Mouse (Mus musculus): Measurements from ENCODE around the gene Khdrbs1.
"Not testable (repeated sequence)": the region's sequence is repeated elsewhere in the genome, so short reads cannot be mapped to it uniquely, and the experiment has no call there.

Gene Khdrbs1

DNA sequence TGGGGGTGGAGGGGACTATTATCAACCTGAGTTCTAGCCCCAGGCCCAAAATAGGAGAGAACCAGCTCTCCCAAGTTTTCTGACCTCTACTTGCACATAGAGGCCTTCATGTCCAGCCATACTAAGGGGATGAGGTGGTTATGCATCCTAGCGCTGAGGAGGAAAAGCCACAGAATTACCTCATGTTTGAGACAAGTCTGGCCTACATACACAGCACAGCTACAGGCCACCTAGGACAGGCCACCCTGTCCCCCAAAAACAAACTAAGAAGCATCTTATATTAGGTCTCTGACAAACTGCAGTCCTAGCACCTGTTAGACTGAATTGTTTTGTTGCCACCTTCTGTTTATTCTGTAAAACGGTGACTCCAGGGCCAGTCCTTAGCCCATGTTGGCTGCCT, 1.4 kb upstream of the Khdrbs1 start:
- DNase-seq (ENCODE audit: low spot score in 2 of 2): no peak

DNA sequence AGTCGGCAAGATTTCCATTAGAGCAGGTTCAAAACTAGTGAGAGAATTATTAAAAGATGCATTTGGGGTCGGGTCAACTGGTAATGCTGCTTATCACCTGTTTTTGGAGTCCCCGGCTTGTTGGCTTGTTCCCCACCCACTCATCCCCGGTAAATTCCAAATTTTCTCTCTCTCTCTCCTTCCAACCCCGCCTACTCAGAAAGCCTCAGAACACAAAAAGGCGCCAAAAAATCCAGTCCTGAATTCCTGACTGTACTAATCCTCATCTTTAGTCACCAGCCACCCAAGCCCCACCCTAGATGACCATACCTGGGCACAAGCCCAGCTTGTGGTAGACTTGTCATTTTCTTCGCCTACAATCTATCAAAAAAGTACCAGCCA, 897 bp upstream of the Khdrbs1 start:
- DNase-seq (ENCODE audit: low spot score in 2 of 2): peak in 1 of 2 experiments; percentile 33

DNA sequence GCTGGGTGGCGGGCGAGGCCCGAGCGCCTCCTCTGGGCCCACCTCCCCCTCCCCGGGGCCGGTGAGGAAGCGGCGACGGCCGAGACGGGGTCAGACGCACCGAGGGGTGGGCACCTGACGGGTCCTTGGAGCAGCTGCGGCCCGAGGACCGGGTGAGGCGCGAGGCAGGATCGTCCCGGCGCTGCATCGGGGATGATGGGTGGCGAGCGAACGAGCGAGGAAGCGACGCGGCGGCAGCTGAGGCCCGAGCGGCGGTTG, 200 bp downstream of the Khdrbs1 start:
- DNase-seq (ENCODE audit: low spot score in 2 of 2): no peak

DNA sequence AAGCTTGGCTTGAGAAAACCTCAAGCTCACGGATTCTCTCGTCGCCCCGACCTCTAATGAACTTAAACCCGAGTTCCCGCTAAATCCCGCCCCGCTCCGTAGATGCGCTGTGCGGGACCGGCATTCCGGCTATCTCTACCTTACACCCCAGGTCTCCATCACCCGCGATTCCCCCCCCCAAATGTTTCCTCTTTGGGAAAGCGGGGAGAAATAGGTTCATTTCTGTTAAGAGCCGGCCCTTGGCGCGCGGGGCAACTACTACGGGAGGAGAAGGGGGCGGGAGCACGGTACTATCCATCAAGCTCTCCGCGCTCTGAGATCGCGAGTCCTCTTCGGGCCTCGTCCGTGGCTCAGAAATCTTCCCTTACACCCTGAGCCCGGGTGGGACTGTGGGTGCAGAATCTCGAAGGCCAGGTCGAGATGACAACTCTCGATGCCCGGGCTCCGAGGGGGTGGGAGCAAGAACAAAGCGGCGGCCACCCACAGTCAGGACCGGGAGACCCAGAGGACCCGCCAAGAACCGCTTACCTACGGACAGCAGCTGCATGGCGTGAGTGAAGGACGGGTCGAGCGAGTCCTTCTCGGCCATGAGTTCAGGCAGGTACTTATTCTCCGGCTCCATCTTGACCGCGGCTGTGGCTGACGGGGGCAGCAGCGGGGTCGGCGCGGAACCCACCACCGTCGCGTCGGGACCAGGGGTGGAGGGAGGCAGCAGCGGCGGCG, 691 bp downstream of the Khdrbs1 start:
- peak in 1 of 2 experiments; percentile 20 for DNase-seq (ENCODE audit: low spot score in 2 of 2)

DNA sequence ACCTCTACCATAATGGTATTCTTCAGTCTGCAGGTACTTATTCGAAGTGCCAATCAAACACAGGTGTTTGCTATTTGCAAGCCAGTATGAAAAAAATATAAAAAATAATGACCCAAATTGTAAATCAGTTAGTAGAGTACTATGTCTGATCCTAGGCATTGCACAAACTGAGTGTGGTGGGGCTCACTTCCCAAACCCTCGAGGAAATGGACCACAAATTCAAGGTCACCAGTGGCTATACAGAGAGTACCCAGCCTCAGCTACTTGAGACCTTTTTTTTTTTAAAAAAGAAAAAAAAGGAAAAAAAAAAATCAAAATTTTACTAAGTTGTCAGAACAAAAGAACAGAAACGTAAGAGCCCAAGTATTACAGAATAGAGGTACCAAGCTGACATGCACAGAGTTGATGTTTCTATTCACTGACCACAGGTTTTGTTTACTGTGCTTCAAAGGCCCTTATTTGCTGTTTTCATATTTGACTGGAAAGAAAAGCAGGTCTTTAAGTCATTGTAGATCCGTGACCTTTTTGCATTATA, 2.9 kb downstream of the Khdrbs1 start:
- DNase-seq (ENCODE audit: low spot score in 2 of 2): no peak

DNA sequence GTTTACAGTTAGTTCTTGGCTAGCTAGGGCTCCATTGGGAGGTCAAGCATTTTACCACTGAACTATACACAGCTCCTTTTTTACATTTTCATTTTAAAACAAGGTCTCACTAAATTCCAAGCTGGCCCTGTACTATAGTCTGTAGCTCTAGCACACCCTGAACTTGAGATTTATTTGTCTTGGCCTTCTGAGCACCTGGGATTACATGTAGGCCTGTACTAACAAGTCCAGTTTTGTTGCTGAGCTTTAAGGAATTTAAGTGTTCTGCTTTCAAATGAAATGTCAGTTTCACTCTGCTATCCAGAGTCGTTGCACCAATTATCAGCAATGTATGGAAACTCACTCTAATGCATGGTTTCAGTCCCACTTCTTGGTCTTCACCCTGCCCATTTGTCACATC, 5.9 kb downstream of the Khdrbs1 start:
- no peak for DNase-seq (ENCODE audit: low spot score in 2 of 2)

DNA sequence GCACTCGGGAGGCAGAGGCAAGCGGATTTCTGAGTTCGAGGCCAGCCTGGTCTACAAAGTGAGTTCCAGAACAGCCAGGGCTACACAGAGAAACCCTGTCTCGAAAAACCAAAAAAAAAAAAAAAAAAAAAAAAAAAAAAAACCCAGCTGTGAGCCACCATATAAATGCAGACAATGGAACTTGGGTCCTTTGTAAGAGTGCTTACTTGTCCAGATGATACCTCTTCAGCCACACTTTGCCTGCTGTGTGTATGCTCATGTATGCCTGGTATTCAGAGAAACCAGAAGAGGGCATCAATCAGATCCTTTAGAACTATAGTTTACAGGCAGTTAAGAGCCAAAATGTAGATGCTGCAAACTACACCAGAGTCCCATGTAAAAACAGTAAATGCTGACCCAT, 6.6 kb downstream of the Khdrbs1 start:
- DNase-seq (ENCODE audit: low spot score in 2 of 2): not testable (repeated sequence)

DNA sequence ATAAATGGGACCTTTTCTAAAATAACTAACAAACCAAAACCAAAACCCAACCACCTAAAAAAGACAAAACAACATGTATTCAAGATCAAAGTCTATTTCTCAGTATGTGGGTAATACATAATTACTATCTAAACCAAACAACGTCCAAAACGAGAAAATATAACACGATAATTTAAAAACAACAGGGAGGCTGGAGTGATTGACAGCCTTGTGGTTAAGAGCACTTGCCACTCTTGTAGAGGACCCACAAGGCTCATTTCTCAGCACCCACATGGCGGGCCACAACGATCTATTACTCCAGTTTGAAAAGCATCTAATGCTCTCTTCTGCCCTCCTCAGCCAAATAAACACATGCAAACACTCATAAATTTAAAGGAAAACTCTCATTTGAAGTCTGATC, 10.7 kb downstream of the Khdrbs1 start:
- no peak for DNase-seq (ENCODE audit: low spot score in 2 of 2)

DNA sequence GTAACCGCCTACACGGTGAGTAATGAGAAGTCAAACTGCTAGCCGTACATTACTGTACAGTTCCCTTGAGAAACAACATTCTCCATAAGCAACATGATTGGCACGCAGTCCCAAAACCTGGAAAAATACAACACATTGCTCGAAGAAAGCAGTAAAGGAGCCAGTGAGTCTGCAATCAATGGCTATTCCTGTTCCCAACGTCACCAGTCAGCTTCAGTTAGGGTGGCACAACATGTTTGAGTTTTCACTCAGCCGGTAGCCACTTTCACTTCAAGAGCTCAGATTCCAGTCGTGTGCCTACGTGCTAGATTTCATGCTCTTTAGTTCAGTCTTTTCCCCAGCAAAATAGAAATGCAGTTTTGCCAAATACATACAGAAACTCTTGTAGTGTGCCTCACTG, 25.8 kb downstream of the Khdrbs1 start:
- DNase-seq (ENCODE audit: low spot score in 2 of 2): peak in 1 of 2 experiments; percentile 42

DNA sequence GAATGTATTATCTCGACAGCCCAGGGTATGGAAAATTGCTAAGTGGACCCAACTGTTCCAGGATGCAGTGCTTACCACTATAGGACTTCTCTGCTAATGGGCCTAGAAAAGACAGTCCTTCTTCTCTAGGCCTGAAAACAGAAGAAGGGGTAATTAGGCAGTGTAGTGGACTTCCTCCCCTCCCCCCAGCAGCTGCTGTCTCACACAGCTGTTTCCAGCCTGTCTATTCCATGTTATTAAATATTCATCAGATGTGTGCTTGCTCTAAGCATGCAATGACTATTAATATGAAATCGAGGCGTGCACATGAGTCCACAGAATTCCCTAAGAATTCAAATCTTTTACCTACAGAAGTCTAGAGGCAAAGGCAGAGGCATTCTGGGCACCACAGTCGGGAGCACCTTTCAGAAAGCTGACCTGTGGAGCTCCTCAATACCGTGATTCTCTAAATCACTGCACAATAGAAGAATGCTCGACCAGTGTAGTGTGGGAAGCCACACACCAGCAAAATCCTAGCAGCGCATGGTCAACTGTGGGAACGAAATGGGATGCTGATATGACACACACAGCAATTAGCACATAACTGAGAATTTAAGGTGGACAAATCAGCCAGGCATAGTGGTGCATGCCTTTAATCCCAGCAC, 32.5 kb downstream of the Khdrbs1 start:
- no peak for DNase-seq (ENCODE audit: low spot score in 2 of 2)

DNA sequence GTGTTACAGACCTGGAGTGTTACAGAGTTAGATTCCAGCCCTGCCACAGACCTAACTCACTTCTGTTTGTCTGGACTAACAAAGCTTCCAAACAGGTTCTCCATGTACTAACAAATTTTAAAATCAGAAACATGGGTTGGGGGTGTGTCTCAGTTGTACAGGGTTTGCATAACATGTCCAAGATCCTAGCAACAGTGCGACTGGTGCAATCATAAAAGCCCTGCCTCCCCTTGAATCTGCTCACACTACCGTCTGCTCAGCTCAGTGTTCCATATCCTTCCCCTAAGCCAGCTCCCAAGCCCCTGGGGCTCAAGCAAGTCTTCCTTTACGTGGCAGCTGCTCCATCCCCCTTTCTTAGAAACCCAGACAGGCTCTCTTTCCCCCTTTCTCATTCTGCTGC, 35.4 kb downstream of the Khdrbs1 start:
- no peak for DNase-seq (ENCODE audit: low spot score in 2 of 2)

DNA sequence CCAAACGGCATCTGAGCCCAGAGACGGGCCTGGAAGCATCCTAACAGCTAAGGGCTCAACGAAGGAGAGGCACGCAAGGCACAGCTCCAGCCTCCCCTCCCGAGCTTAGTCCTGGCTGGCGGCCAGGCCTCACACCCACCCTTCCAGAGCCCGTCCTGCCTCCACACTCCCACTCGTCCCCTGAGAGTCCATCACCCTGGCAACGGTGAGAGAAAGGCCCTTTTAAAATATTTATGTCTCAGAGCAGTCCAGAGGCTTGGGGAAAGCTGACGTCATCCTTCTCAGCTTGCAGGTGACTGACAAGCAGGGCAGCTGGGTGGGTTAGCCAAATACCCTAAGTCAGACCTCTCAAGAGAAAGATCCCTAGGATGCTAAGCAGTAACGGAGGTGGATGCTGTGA, 39.6 kb downstream of the Khdrbs1 start:
- DNase-seq (ENCODE audit: low spot score in 2 of 2): peak; percentile 75 to 87

DNA sequence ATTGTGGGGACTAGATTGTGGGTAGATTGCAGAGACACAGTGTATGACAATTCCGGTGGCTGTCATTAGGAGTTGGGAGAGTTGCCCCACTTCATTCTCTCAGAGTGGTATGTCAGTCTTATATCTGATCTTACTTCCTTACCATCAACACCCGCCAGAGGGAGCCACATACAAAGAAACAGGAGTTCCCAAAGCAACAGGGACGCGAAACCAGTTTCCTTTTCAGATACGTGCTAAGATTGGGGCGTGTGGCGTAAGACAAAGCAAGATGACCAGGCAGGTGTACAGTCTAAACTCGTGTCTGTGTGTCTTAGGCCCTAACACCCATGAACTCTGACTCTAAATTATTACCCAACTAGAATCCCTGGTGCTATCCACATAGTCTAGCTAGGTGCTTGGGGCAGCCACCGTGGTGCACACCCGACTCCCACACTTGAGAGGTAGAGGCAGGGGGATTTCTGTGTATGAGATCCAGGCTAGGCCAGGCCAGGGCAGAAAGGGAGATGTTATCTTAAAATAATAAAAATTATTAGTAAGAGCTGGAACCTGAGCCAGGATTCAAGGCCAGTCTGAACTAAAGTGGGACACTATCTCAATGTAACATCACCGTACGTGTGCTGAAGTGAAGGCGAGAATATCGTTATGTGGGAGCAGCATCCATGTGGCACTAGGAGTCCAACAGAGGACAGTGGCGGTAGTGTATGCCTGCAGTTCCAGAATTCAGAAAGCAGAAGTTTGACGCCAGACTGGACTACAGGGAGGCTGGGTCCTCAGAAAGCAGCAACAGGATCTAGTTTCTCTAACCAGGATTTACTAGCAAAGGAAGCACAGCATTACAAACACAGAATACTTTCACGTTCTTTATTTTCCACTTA, 40.4 kb downstream of the Khdrbs1 start:
- DNase-seq (ENCODE audit: low spot score in 2 of 2): peak in 1 of 2 experiments; percentile 94

DNA sequence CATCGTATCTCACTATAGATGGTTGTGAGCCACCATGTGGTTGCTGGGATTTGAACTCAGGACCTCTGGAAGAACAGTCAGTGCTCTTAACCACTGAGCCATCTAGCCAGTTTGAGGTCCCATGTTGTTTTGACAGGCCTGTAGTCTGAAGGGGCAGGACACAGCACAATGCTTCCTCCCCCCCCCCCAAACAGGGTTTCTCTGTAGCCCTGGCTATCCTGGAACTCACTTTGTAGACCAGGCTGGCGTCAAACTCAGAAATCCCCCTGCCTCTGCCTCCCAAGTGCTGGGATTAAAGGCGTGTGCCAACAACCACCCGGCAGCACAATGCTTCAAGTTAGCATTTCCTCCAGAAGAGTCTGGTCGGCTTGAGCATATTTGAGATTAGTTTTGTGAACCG, 41.4 kb downstream of the Khdrbs1 start:
- DNase-seq (ENCODE audit: low spot score in 2 of 2): not testable (repeated sequence)

DNA sequence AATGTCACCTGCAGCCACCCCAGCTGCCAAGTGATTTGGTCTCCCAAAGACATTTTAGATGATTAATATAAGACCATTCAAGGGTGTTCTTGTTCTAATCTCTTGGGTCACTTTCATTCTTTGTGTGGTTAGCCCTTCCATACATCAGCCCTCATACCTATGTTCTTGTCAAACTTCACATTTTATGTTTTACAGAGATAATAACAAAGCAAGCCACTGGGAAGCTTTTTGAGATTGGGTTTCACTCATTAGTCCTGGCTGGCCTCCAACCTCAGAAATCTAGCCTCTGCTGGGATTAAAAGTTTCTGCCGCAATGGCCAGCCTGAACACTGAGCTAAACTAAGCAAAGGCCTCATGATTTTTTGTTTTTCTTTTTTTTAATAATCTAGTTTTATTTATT, 41.9 kb downstream of the Khdrbs1 start:
- no peak for DNase-seq (ENCODE audit: low spot score in 2 of 2)

DNA sequence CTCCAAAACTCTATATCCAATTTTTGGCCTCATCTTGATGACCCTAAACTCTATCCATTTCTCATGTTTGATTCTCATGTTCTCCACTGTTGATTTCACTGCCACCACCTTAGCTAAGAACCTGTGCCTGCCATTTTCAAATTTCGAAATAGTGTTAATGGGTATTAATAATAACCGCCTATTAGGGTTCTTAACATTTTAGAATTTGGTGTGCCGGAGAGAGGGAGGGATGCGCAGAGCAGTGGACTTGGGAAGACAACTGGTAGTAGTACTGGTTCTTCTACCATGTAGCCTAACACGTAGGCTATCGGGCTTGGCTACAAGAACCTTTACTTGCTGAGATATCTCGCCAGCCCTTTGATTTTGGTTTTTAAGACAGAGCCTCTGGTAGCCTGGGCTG, 44.9 kb downstream of the Khdrbs1 start:
- DNase-seq (ENCODE audit: low spot score in 2 of 2): no peak

DNA sequence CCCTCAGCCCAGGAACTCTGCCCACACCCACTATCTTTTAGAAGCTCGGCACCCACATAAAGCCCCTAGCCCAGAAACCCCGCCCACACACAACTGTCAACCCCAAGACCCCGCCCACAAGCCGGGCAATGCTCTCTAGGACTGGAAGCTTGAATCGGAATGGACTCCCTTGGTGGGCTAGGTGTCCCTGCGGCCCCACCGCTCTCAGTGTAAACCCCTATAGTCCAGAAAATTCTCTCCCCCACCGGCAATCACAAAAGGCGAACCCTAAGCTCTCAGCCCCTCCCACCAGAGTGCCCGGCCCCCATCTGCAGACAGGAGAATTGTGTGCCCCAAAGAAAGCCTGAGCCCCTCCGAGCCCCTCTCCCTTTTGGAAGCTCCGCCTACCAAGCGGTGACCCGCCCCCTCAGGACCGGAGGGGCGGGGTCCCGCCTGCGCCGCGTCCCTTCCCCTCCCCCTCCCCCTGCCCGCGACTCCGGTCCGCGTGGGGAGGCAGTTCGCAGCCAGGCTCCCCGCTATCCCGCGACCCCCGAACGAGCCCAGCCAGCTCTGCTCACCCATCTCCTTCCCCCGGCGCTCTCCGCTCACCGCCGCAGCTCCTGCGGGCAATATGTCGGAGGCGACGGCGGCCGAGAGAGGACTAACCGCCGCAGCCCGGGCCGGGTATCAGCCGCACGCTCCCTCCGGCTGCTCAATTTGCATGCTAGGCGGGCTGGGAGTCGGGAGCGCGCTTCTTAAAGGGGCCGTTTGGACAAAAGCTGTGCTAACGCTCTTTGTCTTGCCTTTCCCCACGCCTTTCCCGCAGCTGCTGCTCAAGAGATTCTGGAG, 45.7 kb downstream of the Khdrbs1 start, which contains the start of gene Tmem39b:
Gene Tmem39b (minus strand): TSS at position 681 of the 828 bp plus-strand sequence.
- DNase-seq (ENCODE audit: low spot score in 2 of 2): peak; percentile 73 to 90

DNA sequence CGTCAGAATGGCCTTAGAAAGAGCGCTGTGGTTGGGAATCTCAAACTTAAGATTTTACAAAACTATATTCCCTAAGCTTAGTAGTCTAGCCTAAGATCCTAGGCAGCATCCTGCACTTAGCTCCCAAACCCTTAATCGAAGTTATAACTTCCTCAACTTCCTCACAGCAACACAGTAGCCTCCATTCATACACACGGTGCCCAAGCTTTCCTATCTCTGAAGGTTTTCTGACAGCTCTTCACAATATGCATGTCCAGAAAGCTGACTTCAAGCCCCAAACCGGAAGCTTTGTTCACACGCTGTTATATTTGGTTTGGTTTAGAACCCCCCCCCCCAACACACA, 46.3 kb downstream of the Khdrbs1 start:
- no peak for DNase-seq (ENCODE audit: low spot score in 2 of 2)

DNA sequence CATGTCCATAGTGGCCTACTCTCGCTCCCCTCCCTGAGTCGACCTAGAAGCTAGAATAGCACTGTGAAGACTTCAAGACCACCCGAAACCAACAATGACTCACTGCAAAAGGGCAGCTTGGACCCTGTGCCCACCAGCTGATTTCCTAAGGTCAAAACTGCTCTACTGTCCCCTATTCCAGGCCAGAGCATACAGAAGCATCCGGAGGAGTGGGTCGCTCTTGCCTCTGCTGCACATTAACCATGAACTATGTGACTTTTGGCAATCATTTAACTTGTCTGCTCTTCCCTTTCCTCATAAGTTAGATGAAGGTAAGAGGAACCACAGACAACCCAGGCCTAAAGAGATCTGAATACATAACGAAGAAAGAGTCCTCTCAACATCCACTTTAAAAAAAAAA, 57.6 kb downstream of the Khdrbs1 start:
- no peak for DNase-seq (ENCODE audit: low spot score in 2 of 2)

DNA sequence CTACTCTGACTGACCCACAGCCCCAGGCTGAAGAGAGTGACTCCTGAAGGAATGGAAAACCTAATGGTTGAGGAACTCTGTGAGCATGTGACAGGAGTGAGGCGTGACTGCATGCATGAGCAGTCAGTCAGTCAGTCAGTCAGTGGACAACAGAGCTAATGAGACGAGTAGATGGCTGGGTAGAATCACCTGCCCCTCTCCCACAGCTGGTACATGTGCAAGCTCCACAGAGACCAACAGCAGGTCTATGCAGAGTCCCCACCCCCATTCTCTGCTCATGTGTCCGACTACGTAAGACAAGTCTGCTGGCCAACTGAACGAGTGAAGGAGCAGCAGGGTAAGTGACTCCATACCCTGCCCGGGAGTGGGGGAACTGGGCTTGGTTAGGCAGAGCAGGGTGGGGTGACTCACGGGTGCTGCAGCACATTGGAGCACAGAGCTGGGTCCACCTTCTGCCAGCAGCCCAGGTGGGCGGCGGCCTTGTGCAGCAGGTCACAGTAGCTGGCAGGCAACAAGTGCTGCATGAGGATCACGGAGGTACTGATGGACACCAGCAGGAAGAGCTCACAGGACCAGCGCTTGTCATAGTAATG, 58.1 kb downstream of the Khdrbs1 start:
- DNase-seq (ENCODE audit: low spot score in 2 of 2): no peak

DNA sequence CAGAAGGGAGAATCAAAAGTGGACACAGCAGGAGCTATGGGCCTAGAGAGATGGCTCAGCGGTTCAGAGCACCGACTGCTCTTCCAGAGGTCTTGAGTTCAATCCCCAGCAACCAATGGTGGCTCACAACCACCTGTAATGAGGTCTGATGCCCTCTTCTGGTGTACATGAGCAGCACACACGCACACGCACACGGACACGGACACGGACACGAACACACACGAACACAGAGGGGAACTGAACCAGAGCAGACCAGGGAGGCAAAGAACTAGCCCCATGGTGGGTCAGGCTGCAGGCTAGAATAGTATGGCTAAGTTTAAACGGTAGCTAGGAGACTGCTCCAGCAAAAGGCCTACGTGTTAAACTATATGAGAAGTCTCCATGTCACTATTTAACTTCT, 60.3 kb downstream of the Khdrbs1 start:
- no peak for DNase-seq (ENCODE audit: low spot score in 2 of 2)

Data from left cerebral cortex, adult 9 months (tissue).